In genomic region chr2:7526696-7527095, GRCm38 (mm10) we compare ENCODE assay signal across 16 mouse cellular contexts. TPM values are rescaled to one million over a fixed set of nuclear protein-coding genes. Genes with fewer than 3 reads are reported as not detected.
DNase-seq lines count a peak whose midpoint lies in the region; ATAC-seq lines count a peak whose summit lies in the region.
"Had no signal": no experiment of that assay in that cellular context is flagged by ENCODE, and none has a peak within 500 bp of the region (broad histone marks: within the 10 kb centered on the region; RNA-seq: fewer than 3 reads in every experiment).

No protein-coding gene starts in this region.

- peak; percentile 5 to 8 for DNase-seq in cerebellum, postnatal 25 days
- no peak for DNase-seq in cerebellum, adult 18-20 months
- DNase-seq in heart, postnatal 14 days: no peak
- DNase-seq in right cerebral cortex, postnatal 14 days: peak; percentile 11
- no peak for DNase-seq in right cerebral cortex, postnatal 36 days (ENCODE audit: low spot score in 2 of 2)
- DNase-seq: adrenal gland, postnatal 10 days; gastrocnemius, postnatal 10 days; kidney, postnatal 14 days; thymus, postnatal 4 days had no signal

- H3K27ac ChIP-seq in heart, embryonic 16.5 days (ENCODE audit: low read length): peak overlapping the region; percentile 16; the same call in 1 of the 2 replicates
- H3K27ac ChIP-seq in intestine, embryonic 15.5 days: no peak overlapping the region
- H3K27ac ChIP-seq: hindbrain, embryonic 12.5 days; limb, embryonic 13.5 days; neural tube, embryonic 15.5 days had no signal

- H3K4me3 ChIP-seq in heart, embryonic 16.5 days (ENCODE audit: low read length): no peak overlapping the region
- no peak overlapping the region for H3K4me3 ChIP-seq in intestine, embryonic 15.5 days (replicated peaks)
- H3K4me3 ChIP-seq: hindbrain, embryonic 12.5 days; limb, embryonic 13.5 days; neural tube, embryonic 15.5 days had no signal

- 30% methylated on average over 6 of the region's 6 CpGs for WGBS in heart, embryonic 16.5 days
- WGBS in intestine, embryonic 15.5 days: 56% methylated on average over 6 of the region's 6 CpGs

- H3K4me2 ChIP-seq in heart, embryonic 16.5 days (ENCODE audit: low read depth, low read length): peak overlapping the region; percentile 23; the same call in 1 of the 2 replicates
- no peak overlapping the region for H3K4me2 ChIP-seq in intestine, embryonic 15.5 days (replicated peaks)
- H3K4me2 ChIP-seq: hindbrain, embryonic 12.5 days; limb, embryonic 13.5 days; neural tube, embryonic 15.5 days had no signal

- H3K27me3 ChIP-seq in heart, embryonic 16.5 days (ENCODE audit: control insufficient read depth, insufficient read depth, low read length): no peaks in the 10 kb centered on the region
- H3K27me3 ChIP-seq in intestine, embryonic 15.5 days (replicated peaks): no peaks in the 10 kb centered on the region
- H3K27me3 ChIP-seq: hindbrain, embryonic 12.5 days; limb, embryonic 13.5 days; neural tube, embryonic 15.5 days had no signal

- H3K36me3 ChIP-seq in heart, embryonic 16.5 days (ENCODE audit: control insufficient read depth, insufficient read depth): no peaks in the 10 kb centered on the region
- H3K36me3 ChIP-seq in intestine, embryonic 15.5 days: no peaks in the 10 kb centered on the region
- H3K36me3 ChIP-seq: hindbrain, embryonic 12.5 days; limb, embryonic 13.5 days; neural tube, embryonic 15.5 days had no signal

- H3K9me3 ChIP-seq in heart, embryonic 16.5 days (replicated peaks; ENCODE audit: control insufficient read depth, low read length): no peaks in the 10 kb centered on the region
- H3K9me3 ChIP-seq in intestine, embryonic 15.5 days: no peaks in the 10 kb centered on the region
- H3K9me3 ChIP-seq: hindbrain, embryonic 12.5 days; limb, embryonic 13.5 days; neural tube, embryonic 15.5 days had no signal

- ATAC-seq in heart, embryonic 16.5 days (replicated peaks; ENCODE audit: extremely low read depth, insufficient read depth, low FRiP score): no peak
- no peak for ATAC-seq in intestine, embryonic 15.5 days
- no peak for ATAC-seq in granulocyte monocyte progenitor cell, adult 5-6 weeks (replicated peaks; ENCODE audit: poor library complexity, severe bottlenecking)
- ATAC-seq: intestine, postnatal 0 days had no signal

- intact Hi-C loops in heart, postnatal 14 days (cut with DNase I): no loop called here

- H3K4me1 ChIP-seq in heart, embryonic 16.5 days (ENCODE audit: control insufficient read depth, insufficient read depth, low read length): peaks cover 4% of the 10 kb centered on the region; the same call in 1 of the 2 replicates
- no peaks in the 10 kb centered on the region for H3K4me1 ChIP-seq in intestine, embryonic 15.5 days (replicated peaks)

- no peak overlapping the region for H3K9ac ChIP-seq in heart, embryonic 16.5 days (ENCODE audit: low read length)
- no peak overlapping the region for H3K9ac ChIP-seq in intestine, embryonic 15.5 days
- H3K9ac ChIP-seq: hindbrain, embryonic 12.5 days; limb, embryonic 13.5 days; neural tube, embryonic 15.5 days had no signal

RNA-seq across cellular contexts. Expression of gene Celf2, which starts 17.3 kb away (rescaled TPM):
- 65.4 and 70.2 TPM in 2 replicates for polyA plus RNA-seq in heart, embryonic 16.5 days (2015; fragmentation: Nextera tagmentation; extraction: Ambion mirVana)
- 10 to 100 TPM; 65.4 to 69.9 TPM for total RNA-seq in heart, postnatal 14 days (2021)
- 44.5 and 52.0 TPM in 2 replicates for polyA plus RNA-seq in intestine, embryonic 15.5 days (2015; fragmentation: Nextera tagmentation; extraction: Ambion mirVana)
- 151 and 223 TPM in 2 replicates for total RNA-seq in granulocyte monocyte progenitor cell, adult 5-6 weeks (2014; fragmentation: Nextera tagmentation)
- total RNA-seq in granulocyte monocyte progenitor cell, adult 5-6 weeks (2017): 92.8 and 99.1 TPM in 2 replicates

Comparison
In these comparisons a context has a peak if more than half of its experiments do, and no peak if none do; other contexts are left out.
1. DNase-seq: peak in cerebellum, postnatal 25 days (2 of 2) and right cerebral cortex, postnatal 14 days (single experiment); none in cerebellum, adult 18-20 months (0 of 2), heart, postnatal 14 days (0 of 2) and right cerebral cortex, postnatal 36 days (0 of 2).